Mouse (Mus musculus) right cerebral cortex, adult 2 months (tissue): Measurements from ENCODE around the gene Pop5.
A peak's percentile ranks its signal among the peaks of the same experiment; 100 is the strongest.

Source experiments
- DNase-seq, 2 experiments: peaks; one replicate each; pipeline ENCODE4 v3.0.0; 2021 to 2022; ENCODE audit warnings: low spot score in 2 of 2

Pop5 gene

GRCm38 (mm10) chr5:115262502-115263291 is 27.1 kb downstream of the Pop5 start:
- no peak for DNase-seq

GRCm38 (mm10) chr5:115266340-115266739 is 30.7 kb downstream of the Pop5 start:
- DNase-seq = no peak

- no peak for DNase-seq
Observed at GRCm38 (mm10) chr5:115266787-115267468, 31.3 kb downstream of the Pop5 start.

GRCm38 (mm10) chr5:115267469-115268045 is 31.9 kb downstream of the Pop5 start:
- DNase-seq = no peak

- no peak for DNase-seq
Observed at GRCm38 (mm10) chr5:115268266-115268665, 32.6 kb downstream of the Pop5 start.

GRCm38 (mm10) chr5:115269969-115270368 is 34.3 kb downstream of the Pop5 start:
- no peak for DNase-seq

- peak; percentile 29 to 36 for DNase-seq
Observed at GRCm38 (mm10) chr5:115271931-115272811, 36.5 kb downstream of the Pop5 start.

- peak; percentile 99 to 100 for DNase-seq
Observed at GRCm38 (mm10) chr5:115272812-115273548, 37.3 kb downstream of the Pop5 start, which contains the start of gene Rnf10. TSS of gene Rnf10 (minus strand) at chr5:115272898.

- DNase-seq = no peak
Observed at GRCm38 (mm10) chr5:115273549-115274135, 38.0 kb downstream of the Pop5 start.

- DNase-seq = no peak
Observed at GRCm38 (mm10) chr5:115274353-115274752, 38.7 kb downstream of the Pop5 start.

GRCm38 (mm10) chr5:115274771-115275170 is 39.1 kb downstream of the Pop5 start:
- no peak for DNase-seq

- DNase-seq = no peak
Observed at GRCm38 (mm10) chr5:115275998-115276397, 40.4 kb downstream of the Pop5 start.

GRCm38 (mm10) chr5:115278053-115278452 is 42.4 kb downstream of the Pop5 start:
- DNase-seq = no peak

GRCm38 (mm10) chr5:115278785-115279184 is 43.1 kb downstream of the Pop5 start:
- DNase-seq = no peak

GRCm38 (mm10) chr5:115279226-115280049 is 43.8 kb downstream of the Pop5 start, which contains the start of gene Coq5:
TSS of gene Coq5 (plus strand) at chr5:115279666.
- peak; percentile 88 to 89 for DNase-seq

- DNase-seq = no peak
Observed at GRCm38 (mm10) chr5:115280050-115280687, 44.5 kb downstream of the Pop5 start.

GRCm38 (mm10) chr5:115284735-115285134 is 49.1 kb downstream of the Pop5 start:
- no peak for DNase-seq

- no peak for DNase-seq
Observed at GRCm38 (mm10) chr5:115294173-115294572, 58.5 kb downstream of the Pop5 start.
